Mouse (Mus musculus) intestine, embryonic 15.5 days (tissue): Measurements from ENCODE around the gene Ksr1. TPM values are rescaled to one million over a fixed set of nuclear protein-coding genes. Genes with fewer than 3 reads are reported as not detected.
A peak's percentile ranks its signal among the peaks of the same experiment; 100 is the strongest.

ENCODE experiments used
- ATAC-seq: fragments of 200-750 bp; cut with Nextera tagmentation; 2 replicates; pipeline ENCODE4 v1.8.0; 2017; ENCODE audit warnings: moderate TSS enrichment, moderate library complexity
- H3K27ac ChIP-seq: fragments of 300-500 bp; sonication (generic); 2 replicates; pipeline ENCODE4 v1.5.1; 2015; ENCODE audit warnings: mild to moderate bottlenecking, inconsistent platforms
- H3K27me3 ChIP-seq: fragments of 300-500 bp; sonication (generic); replicated peaks from 2 replicates; pipeline ENCODE4 v1.6.1; 2015; ENCODE audit warnings: inconsistent platforms
- H3K36me3 ChIP-seq: fragments of 300-500 bp; sonication (generic); 2 replicates; pipeline ENCODE4 v1.6.1; 2015; ENCODE audit warnings: inconsistent platforms
- H3K4me1 ChIP-seq: fragments of 300-500 bp; sonication (generic); replicated peaks from 2 replicates; pipeline ENCODE4 v1.6.1; 2015; ENCODE audit warnings: inconsistent platforms
- H3K4me2 ChIP-seq: fragments of 300-500 bp; sonication (generic); replicated peaks from 2 replicates; pipeline ENCODE4 v1.6.1; 2015; ENCODE audit warnings: mild to moderate bottlenecking, inconsistent platforms
- H3K4me3 ChIP-seq: fragments of 300-500 bp; sonication (generic); replicated peaks from 2 replicates; pipeline ENCODE4 v1.5.1; 2015; ENCODE audit warnings: inconsistent platforms
- H3K9ac ChIP-seq: fragments of 300-500 bp; sonication (generic); 2 replicates; pipeline ENCODE4 v1.6.1; 2015; ENCODE audit warnings: inconsistent platforms
- H3K9me3 ChIP-seq: fragments of 300-500 bp; sonication (generic); 2 replicates; pipeline ENCODE4 v1.6.1; 2016; ENCODE audit warnings: inconsistent platforms
- WGBS: fragments of 180-500 bp; shearing (Covaris S2); methylation state at CpG from one replicate; pipeline ENCODE4 v1.1.7; 2015; 5-methylcytosine and 5-hydroxymethylcytosine counted together
- polyA plus RNA-seq: library from polyadenylated mRNA; unstranded; fragments of >200 nt; fragmentation: Nextera tagmentation; extraction: Ambion mirVana; gene quantifications from 2 replicates; pipeline ENCODE4 v1.2.1, GENCODE M21; 2015

The Ksr1 gene
- polyA plus RNA-seq, 1 experiment from 2014 or later: 4.4 TPM

DNA sequence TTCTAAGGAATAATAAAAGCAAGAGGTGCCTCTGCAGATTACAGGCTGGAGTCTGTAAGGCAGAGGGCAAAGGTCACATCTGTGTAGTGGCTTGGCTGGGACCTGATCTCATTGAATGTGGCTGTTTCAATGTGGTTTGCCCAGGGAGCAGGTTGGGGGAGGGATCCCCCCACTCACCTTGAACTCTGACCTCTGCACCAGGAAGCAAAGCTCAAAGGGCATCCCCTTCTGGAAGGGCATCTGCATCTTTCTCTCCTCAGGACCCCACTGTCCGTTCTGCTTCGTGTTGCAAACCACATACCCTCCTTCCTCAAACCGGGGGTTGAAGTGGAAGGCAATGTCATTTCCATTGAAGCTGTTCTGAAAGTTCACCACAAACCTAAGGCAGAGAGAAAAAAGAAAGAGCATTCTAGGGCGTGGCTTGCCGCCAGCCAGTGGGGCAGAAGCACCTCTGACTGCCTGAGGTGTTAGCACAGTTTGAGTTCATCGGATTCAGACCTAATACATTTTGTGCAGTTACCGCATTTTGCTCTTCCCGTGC, 173.3 kb downstream of the Ksr1 start:
- Histone ChIP-seq H3K4me1 (peaks cover 9% of the 10 kb centered on the region), H3K4me3 (no peak overlapping the region), H3K27ac (peak overlapping the region; percentile 66), H3K36me3 (no peaks in the 10 kb centered on the region), H3K4me2 (no peak overlapping the region), H3K27me3 (no peaks in the 10 kb centered on the region), H3K9ac (no peak overlapping the region), H3K9me3 (no peaks in the 10 kb centered on the region)
- no peak; the same call in none of the 2 replicates for ATAC-seq
- 57% methylated on average over 8 of the region's 8 CpGs for WGBS

GRCm38 (mm10) chr11:78972328-78972727, 173.9 kb downstream of the Ksr1 start:
- no peaks in the 10 kb centered on the region for H3K27me3 ChIP-seq
- H3K36me3 ChIP-seq: no peaks in the 10 kb centered on the region
- peaks cover 9% of the 10 kb centered on the region for H3K4me1 ChIP-seq
- 27% methylated on average over 6 of the region's 6 CpGs for whole genome bisulfite sequencing
- no peak overlapping the region for H3K4me3 ChIP-seq
- ATAC-seq: peak; percentile 57
- no peak overlapping the region for H3K9ac ChIP-seq
- no peak overlapping the region for H3K4me2 ChIP-seq
- no peaks in the 10 kb centered on the region for H3K9me3 ChIP-seq
- peak overlapping the region; percentile 66 for H3K27ac ChIP-seq

- 90% methylated on average over 3 of the region's 3 CpGs for WGBS
- Histone ChIP-seq H3K9me3 (no peaks in the 10 kb centered on the region), H3K4me1 (peaks cover 9% of the 10 kb centered on the region), H3K36me3 (no peaks in the 10 kb centered on the region), H3K4me3 (no peak overlapping the region), H3K9ac (no peak overlapping the region), H3K27ac (no peak overlapping the region), H3K27me3 (no peaks in the 10 kb centered on the region), H3K4me2 (no peak overlapping the region)
- ATAC-seq: no peak
Observed at GRCm38 (mm10) chr11:78971746-78972145, 174.5 kb downstream of the Ksr1 start.

- no peaks in the 10 kb centered on the region for H3K27me3 ChIP-seq
- 88% methylated on average over 8 of the region's 8 CpGs for WGBS
Observed at GRCm38 (mm10) chr11:78971096-78971495, 175.1 kb downstream of the Ksr1 start.

GRCm38 (mm10) chr11:78968121-78968520, 178.1 kb downstream of the Ksr1 start:
- 79% methylated on average over 4 of the region's 4 CpGs for WGBS
- ATAC-seq: no peak

More at GRCm38 (mm10) chr11:78971096-78971495, 175.1 kb downstream of the Ksr1 start:
- H3K4me3 ChIP-seq: no peak overlapping the region
- ATAC-seq: no peak
- no peaks in the 10 kb centered on the region for H3K36me3 ChIP-seq
- H3K4me1 ChIP-seq: peaks cover 9% of the 10 kb centered on the region
- no peak overlapping the region for H3K27ac ChIP-seq
- no peaks in the 10 kb centered on the region for H3K9me3 ChIP-seq
- no peak overlapping the region for H3K9ac ChIP-seq
- H3K4me2 ChIP-seq: no peak overlapping the region

DNA sequence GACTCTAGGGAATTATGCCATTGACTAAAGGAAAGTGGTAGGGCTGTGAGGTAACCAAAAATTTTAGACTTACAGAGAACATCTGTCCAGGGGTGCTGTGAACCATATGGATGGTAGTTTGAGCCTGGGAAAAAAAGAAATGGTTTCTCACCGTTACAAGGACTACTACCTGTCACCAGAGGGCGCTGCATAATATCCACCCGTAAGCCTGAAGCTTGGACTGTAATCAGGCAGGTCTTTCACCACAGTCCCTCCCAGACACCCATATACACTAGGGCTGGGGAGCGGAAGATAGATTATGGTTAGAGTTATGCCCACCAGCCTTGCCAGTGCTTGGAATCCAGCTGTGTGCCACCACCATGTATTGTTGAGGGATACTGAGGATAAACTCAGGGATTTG, 178.8 kb downstream of the Ksr1 start:
- no peak overlapping the region for H3K4me2 ChIP-seq
- no peaks in the 10 kb centered on the region for H3K36me3 ChIP-seq
- H3K27me3 ChIP-seq: no peaks in the 10 kb centered on the region
- no peak overlapping the region for H3K27ac ChIP-seq
- ATAC-seq: 0 out of 2 replicates have a peak, but pooled peaks have one; percentile 24
- H3K9me3 ChIP-seq: no peaks in the 10 kb centered on the region
- 22% methylated on average over 4 of the region's 4 CpGs for WGBS
- H3K4me3 ChIP-seq: no peak overlapping the region
- no peaks in the 10 kb centered on the region for H3K4me1 ChIP-seq
- H3K9ac ChIP-seq: no peak overlapping the region

More at GRCm38 (mm10) chr11:78968121-78968520, 178.1 kb downstream of the Ksr1 start:
- Histone ChIP-seq H3K27me3 (no peaks in the 10 kb centered on the region), H3K4me2 (no peak overlapping the region), H3K36me3 (no peaks in the 10 kb centered on the region), H3K9ac (no peak overlapping the region), H3K27ac (no peak overlapping the region), H3K4me1 (peaks cover 5% of the 10 kb centered on the region), H3K4me3 (no peak overlapping the region), H3K9me3 (no peaks in the 10 kb centered on the region)

Other genes starting within 250 kb of the Ksr1 start
- 1.1 TPM in 2 replicates for gene Nos2, start 225.6 kb downstream of the Ksr1 start, polyA plus RNA-seq
- 71.1 and 73.1 TPM in 2 replicates for gene Lgals9, start 161.5 kb downstream of the Ksr1 start, polyA plus RNA-seq
- 166 and 207 TPM in 2 replicates for gene Wsb1, start 108.3 kb upstream of the Ksr1 start, polyA plus RNA-seq
- gene Gm9964, start 150.5 kb upstream of the Ksr1 start, polyA plus RNA-seq: not detected in 2 replicates
- gene Nf1, start 193.3 kb upstream of the Ksr1 start, polyA plus RNA-seq: 4.7 and 5.2 TPM in 2 replicates